8 mouse cellular contexts compared by ENCODE assay signal in genomic region chr7:134471286-134471685, GRCm38 (mm10).
DNase-seq lines count a peak whose midpoint lies in the region; ATAC-seq and TF ChIP-seq lines count a peak whose summit lies in the region.

No protein-coding gene starts in this region.

- H3K4me1 ChIP-seq in kidney, embryonic 14.5 days (ENCODE audit: control insufficient read depth, insufficient read depth, low read length), result no peaks in the 10 kb centered on the region
- H3K4me1 ChIP-seq in limb, embryonic 10.5 days, result no peaks in the 10 kb centered on the region

- no peak for ATAC-seq in kidney, embryonic 14.5 days (ENCODE audit: low FRiP score, low TSS enrichment)
- no peak for ATAC-seq in erythroblast, adult 5-6 weeks (replicated peaks; ENCODE audit: low FRiP score, poor library complexity, severe bottlenecking)

- H3K9ac ChIP-seq in kidney, embryonic 14.5 days (ENCODE audit: low read depth, low read length), result no peak overlapping the region

- TF ChIP-seq CTCF in brain, embryonic 14.5 days (IDR thresholded peaks at IDR 0.05; ENCODE audit: borderline replicate concordance, extremely low read depth, insufficient read depth, insufficient read length), result peak; percentile 54; the same call in 1 of the 2 replicates

- no peak overlapping the region for H3K4me3 ChIP-seq in kidney, embryonic 14.5 days (ENCODE audit: low read length)
- no peak overlapping the region for H3K4me3 ChIP-seq in limb, embryonic 10.5 days

- 27% methylated on average over 2 of the region's 2 CpGs for WGBS in kidney, embryonic 14.5 days
- 33% methylated on average over 2 of the region's 2 CpGs for WGBS in limb, embryonic 10.5 days

- peak; percentile 32 for DNase-seq in kidney, adult 9 months
- peak; percentile 60 for DNase-seq in R1 (ENCODE audit: low read depth, low spot score)
- peak; percentile 63 for DNase-seq in brain, embryonic 14.5 days (ENCODE audit: low read depth)
- DNase-seq in limb, embryonic 10.5 days (ENCODE audit: low spot score), result peak; percentile 54
- DNase-seq in cerebellum, adult 8-10 months, result no peak
- no peak for DNase-seq in natural killer cell, adult 2 months (ENCODE audit: low spot score in 2 of 2)

- H3K4me2 ChIP-seq in kidney, embryonic 14.5 days (replicated peaks; ENCODE audit: low read depth, low read length), result no peak overlapping the region

- H3K9me3 ChIP-seq in kidney, embryonic 14.5 days (ENCODE audit: control insufficient read depth, low read length), result no peaks in the 10 kb centered on the region
- no peaks in the 10 kb centered on the region for H3K9me3 ChIP-seq in limb, embryonic 10.5 days (replicated peaks)

- TF ChIP-seq POLR2A in brain, embryonic 14.5 days (IDR thresholded peaks at IDR 0.05; ENCODE audit: borderline replicate concordance, extremely low read depth, insufficient read depth, insufficient read length, poor library complexity, severe bottlenecking), result no peak

- no peaks in the 10 kb centered on the region for H3K36me3 ChIP-seq in kidney, embryonic 14.5 days (ENCODE audit: control insufficient read depth, insufficient read depth, low read length)
- H3K36me3 ChIP-seq in limb, embryonic 10.5 days, result no peaks in the 10 kb centered on the region

- H3K27me3 ChIP-seq in kidney, embryonic 14.5 days (ENCODE audit: control insufficient read depth, insufficient read depth, low read length), result no peaks in the 10 kb centered on the region
- H3K27me3 ChIP-seq in limb, embryonic 10.5 days (ENCODE audit: low read depth, poor library complexity, severe bottlenecking), result no peaks in the 10 kb centered on the region

- H3K27ac ChIP-seq in kidney, embryonic 14.5 days (ENCODE audit: low read depth, low read length), result no peak overlapping the region
- H3K27ac ChIP-seq in limb, embryonic 10.5 days, result no peak overlapping the region

Comparison
In these comparisons a context has a peak if more than half of its experiments do, and no peak if none do; other contexts are left out.
1. DNase-seq: peak in kidney, adult 9 months (single experiment), R1 (single experiment), brain, embryonic 14.5 days (single experiment) and limb, embryonic 10.5 days (single experiment); none in cerebellum, adult 8-10 months (single experiment) and natural killer cell, adult 2 months (0 of 2).